Mouse (Mus musculus) embryonic fibroblast, embryonic 13.5 days (primary cell): ENCODE measurements around the gene Neu2.

Source experiments
- CTCF ChIP-seq: IDR thresholded peaks from 2 replicates; pipeline ENCODE4 v1.5.1; 2011; ENCODE audit warnings: mild to moderate bottlenecking, control low read depth, low read length, moderate library complexity, borderline replicate concordance; ENCODE audit not compliant: insufficient read depth
- POLR2A ChIP-seq: IDR thresholded peaks from 2 replicates; pipeline ENCODE4 v1.6.1; 2011; ENCODE audit warnings: low read depth, mild to moderate bottlenecking, control low read depth, low read length, moderate library complexity

DNA sequence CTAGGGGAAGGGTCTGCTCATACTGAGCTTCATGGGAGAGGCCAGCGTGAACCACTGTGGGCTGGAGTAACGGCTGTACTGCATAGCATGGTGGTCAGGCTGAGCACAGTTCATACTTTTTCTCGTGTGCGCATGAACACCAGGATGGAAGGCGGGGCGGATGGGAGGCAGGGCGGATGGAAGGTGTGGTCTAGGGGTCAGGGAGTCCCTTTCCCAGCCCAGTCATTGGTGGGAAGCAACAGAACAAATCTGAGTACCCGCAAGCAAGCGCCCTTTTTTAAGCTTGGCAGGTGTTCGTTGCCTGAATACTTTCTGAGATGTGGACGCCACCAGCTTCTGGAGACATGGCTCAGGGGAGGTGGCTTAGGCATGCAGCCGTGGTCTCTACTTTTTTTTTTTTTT lies 127.0 kb downstream of the Neu2 start:
- no peak for TF ChIP-seq CTCF
- TF ChIP-seq POLR2A, result no peak
